Mouse (Mus musculus) brain, embryonic 14.5 days (tissue): ENCODE results near the gene Brd7.

Experiments used
- CTCF ChIP-seq: fragments of 200-500 bp; IDR thresholded peaks from 2 replicates; pipeline ENCODE4 v1.5.1; 2012; ENCODE audit warnings: inconsistent platforms, mild to moderate bottlenecking, moderate library complexity, borderline replicate concordance; ENCODE audit not compliant: insufficient read depth, insufficient read length; ENCODE audit errors: extremely low read depth
- POLR2A ChIP-seq: fragments of 200-500 bp; IDR thresholded peaks from 2 replicates; pipeline ENCODE4 v1.6.1; 2012; ENCODE audit warnings: mild to moderate bottlenecking, inconsistent platforms, borderline replicate concordance; ENCODE audit not compliant: poor library complexity, insufficient read depth, insufficient read length, severe bottlenecking; ENCODE audit errors: extremely low read depth

DNA sequence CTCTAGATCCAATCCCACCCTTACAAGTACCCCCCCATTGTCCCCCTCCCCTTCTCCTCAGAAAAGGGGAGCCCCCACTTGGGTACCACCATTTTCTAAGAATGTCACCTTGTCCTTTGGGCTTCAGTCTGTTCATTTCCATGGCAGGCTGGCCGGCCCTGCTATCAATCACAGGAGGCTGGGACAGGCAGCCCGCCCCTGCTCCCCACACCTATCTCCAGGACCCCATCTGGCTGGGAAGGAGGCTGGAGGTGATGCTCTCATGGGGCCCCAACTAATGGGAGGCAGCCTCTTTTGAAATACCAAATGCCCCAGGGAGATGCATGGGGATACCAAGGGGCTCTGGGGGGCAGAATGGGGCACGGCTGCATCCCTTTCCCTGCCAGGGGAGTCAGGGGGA is 69.1 kb downstream of the Brd7 start:
- no peak for TF ChIP-seq CTCF
- no peak for TF ChIP-seq POLR2A
